Mouse (Mus musculus): ENCODE data around the gene Gabbr1. TPM values are rescaled to one million over a fixed set of nuclear protein-coding genes. Genes with fewer than 3 reads are reported as not detected.

Gabbr1 gene
- polyA plus RNA-seq, 1 experiment: 56.8 TPM

GRCm38 (mm10) chr17:37085545-37085944, 39.8 kb downstream of the Gabbr1 start:
- no peak for TF ChIP-seq CTCF (IDR thresholded peaks at IDR 0.05; ENCODE audit: borderline replicate concordance, insufficient read depth, low read length)
- no peak for TF ChIP-seq POLR2A (IDR thresholded peaks at IDR 0.05; ENCODE audit: low read depth, low read length)
- no peak overlapping the region for H3K4me3 ChIP-seq (ENCODE audit: insufficient read depth, low read length)
- no peak overlapping the region for H3K27ac ChIP-seq (ENCODE audit: insufficient read depth, low read length)
- H3K4me1 ChIP-seq (ENCODE audit: control insufficient read depth, insufficient read depth, low read length): no peaks in the 10 kb centered on the region

- Histone ChIP-seq H3K4me3 (ENCODE audit: insufficient read depth, low read length) (no peak within 1 kb of the TSS), H3K27ac (ENCODE audit: insufficient read depth, low read length) (no peak within 1 kb of the TSS), H3K4me1 (ENCODE audit: control insufficient read depth, insufficient read depth, low read length) (no peaks in the 10 kb centered on the region)
- TF ChIP-seq POLR2A (IDR thresholded peaks at IDR 0.05; ENCODE audit: low read depth, low read length) (no peak), CTCF (IDR thresholded peaks at IDR 0.05; ENCODE audit: borderline replicate concordance, insufficient read depth, low read length) (no peak)
Measured at GRCm38 (mm10) chr17:37088399-37088798, 42.6 kb downstream of the Gabbr1 start, which contains the start of gene Olfr90. TSS of gene Olfr90 (minus strand) at chr17:37088499.

GRCm38 (mm10) chr17:37092198-37092597, 46.4 kb downstream of the Gabbr1 start:
- TF ChIP-seq CTCF (IDR thresholded peaks at IDR 0.05; ENCODE audit: borderline replicate concordance, insufficient read depth, low read length) (no peak), POLR2A (IDR thresholded peaks at IDR 0.05; ENCODE audit: low read depth, low read length) (no peak)
- Histone ChIP-seq H3K4me1 (ENCODE audit: control insufficient read depth, insufficient read depth, low read length) (no peaks in the 10 kb centered on the region), H3K4me3 (ENCODE audit: insufficient read depth, low read length) (no peak overlapping the region), H3K27ac (ENCODE audit: insufficient read depth, low read length) (no peak overlapping the region)

- Histone ChIP-seq H3K4me3 (ENCODE audit: insufficient read depth, low read length) (no peak overlapping the region), H3K27ac (ENCODE audit: insufficient read depth, low read length) (no peak overlapping the region), H3K4me1 (ENCODE audit: control insufficient read depth, insufficient read depth, low read length) (no peaks in the 10 kb centered on the region)
- TF ChIP-seq POLR2A (IDR thresholded peaks at IDR 0.05; ENCODE audit: low read depth, low read length): no peak
Measured at GRCm38 (mm10) chr17:37093289-37093688, 47.5 kb downstream of the Gabbr1 start.

- Histone ChIP-seq H3K4me1 (ENCODE audit: control insufficient read depth, insufficient read depth, low read length) (no peaks in the 10 kb centered on the region), H3K27ac (ENCODE audit: insufficient read depth, low read length) (no peak within 1 kb of the TSS), H3K4me3 (ENCODE audit: insufficient read depth, low read length) (no peak within 1 kb of the TSS)
- TF ChIP-seq CTCF (IDR thresholded peaks at IDR 0.05; ENCODE audit: borderline replicate concordance, insufficient read depth, low read length) (no peak), POLR2A (IDR thresholded peaks at IDR 0.05; ENCODE audit: low read depth, low read length) (no peak)
Measured at GRCm38 (mm10) chr17:37098178-37098577, 52.4 kb downstream of the Gabbr1 start, which contains the start of gene Olfr91. TSS of gene Olfr91 (minus strand) at chr17:37098278.

GRCm38 (mm10) chr17:37119988-37120387, 74.2 kb downstream of the Gabbr1 start, which contains the start of gene Olfr92:
TSS of gene Olfr92 (minus strand) at chr17:37120088.
- no peak within 1 kb of the TSS for H3K4me3 ChIP-seq (ENCODE audit: insufficient read depth, low read length)
- TF ChIP-seq CTCF (IDR thresholded peaks at IDR 0.05; ENCODE audit: borderline replicate concordance, insufficient read depth, low read length) (no peak), POLR2A (IDR thresholded peaks at IDR 0.05; ENCODE audit: low read depth, low read length) (no peak)
- H3K4me1 ChIP-seq (ENCODE audit: control insufficient read depth, insufficient read depth, low read length): no peaks in the 10 kb centered on the region
- no peak within 1 kb of the TSS for H3K27ac ChIP-seq (ENCODE audit: insufficient read depth, low read length)

Other genes with a start within 250 kb of the Gabbr1 start
- not detected in 2 replicates for gene H2-M10.6, start 233.8 kb upstream of the Gabbr1 start, polyA plus RNA-seq (2011; ENCODE audit: insufficient read length, low read depth, missing spikeins)
- gene Trim26, start 208.8 kb upstream of the Gabbr1 start, polyA plus RNA-seq (2011; ENCODE audit: insufficient read length, low read depth, missing spikeins): 46.6 and 49.5 TPM in 2 replicates
- gene Trim15, start 178.8 kb upstream of the Gabbr1 start, polyA plus RNA-seq (2011; ENCODE audit: insufficient read length, low read depth, missing spikeins): not detected in 2 replicates
- not detected in 2 replicates for gene Trim10, start 176.4 kb upstream of the Gabbr1 start, polyA plus RNA-seq (2011; ENCODE audit: insufficient read length, low read depth, missing spikeins)
- not detected in 2 replicates for gene Trim40, start 155.8 kb upstream of the Gabbr1 start, polyA plus RNA-seq (2011; ENCODE audit: insufficient read length, low read depth, missing spikeins)
- not detected in 2 replicates for gene Trim31, start 147.8 kb upstream of the Gabbr1 start, polyA plus RNA-seq (2011; ENCODE audit: insufficient read length, low read depth, missing spikeins)
- 0.44 and 0.92 TPM in 2 replicates for gene Rnf39, start 103.0 kb upstream of the Gabbr1 start, polyA plus RNA-seq (2011; ENCODE audit: insufficient read length, low read depth, missing spikeins)
- 60.4 and 65.2 TPM in 2 replicates for gene Ppp1r11, start 94.2 kb upstream of the Gabbr1 start, polyA plus RNA-seq (2011; ENCODE audit: insufficient read length, low read depth, missing spikeins)
- gene Znrd1, start 87.4 kb upstream of the Gabbr1 start, polyA plus RNA-seq (2011; ENCODE audit: insufficient read length, low read depth, missing spikeins): 37.8 and 55.0 TPM in 2 replicates
- gene Znrd1as, start 87.4 kb upstream of the Gabbr1 start, polyA plus RNA-seq (2011; ENCODE audit: insufficient read length, low read depth, missing spikeins): 9.0 and 11.6 TPM in 2 replicates
- gene 2410137M14Rik, start 64.7 kb upstream of the Gabbr1 start, polyA plus RNA-seq (2011; ENCODE audit: insufficient read length, low read depth, missing spikeins): not detected in 2 replicates
- gene H2-M5, start 56.4 kb upstream of the Gabbr1 start, polyA plus RNA-seq (2011; ENCODE audit: insufficient read length, low read depth, missing spikeins): 0.51 and 1.1 TPM in 2 replicates
- gene Zfp57, start 44.8 kb upstream of the Gabbr1 start, polyA plus RNA-seq (2011; ENCODE audit: insufficient read length, low read depth, missing spikeins): 67.2 and 80.0 TPM in 2 replicates
- not detected in 2 replicates for gene Mog, start 22.6 kb upstream of the Gabbr1 start, polyA plus RNA-seq (2011; ENCODE audit: insufficient read length, low read depth, missing spikeins)
- not detected in 2 replicates for gene Olfr90, start 42.5 kb downstream of the Gabbr1 start, polyA plus RNA-seq (2011; ENCODE audit: insufficient read length, low read depth, missing spikeins)
- not detected in 2 replicates for gene Olfr91, start 52.3 kb downstream of the Gabbr1 start, polyA plus RNA-seq (2011; ENCODE audit: insufficient read length, low read depth, missing spikeins)
- gene Olfr92, start 74.1 kb downstream of the Gabbr1 start, polyA plus RNA-seq (2011; ENCODE audit: insufficient read length, low read depth, missing spikeins): not detected in 2 replicates
- gene Olfr93, start 115.5 kb downstream of the Gabbr1 start, polyA plus RNA-seq (2011; ENCODE audit: insufficient read length, low read depth, missing spikeins): not detected in 2 replicates
- not detected in 2 replicates for gene Ubd, start 147.9 kb downstream of the Gabbr1 start, polyA plus RNA-seq (2011; ENCODE audit: insufficient read length, low read depth, missing spikeins)
- gene Olfr94, start 155.0 kb downstream of the Gabbr1 start, polyA plus RNA-seq (2011; ENCODE audit: insufficient read length, low read depth, missing spikeins): not detected in 2 replicates
- gene Olfr95, start 167.2 kb downstream of the Gabbr1 start, polyA plus RNA-seq (2011; ENCODE audit: insufficient read length, low read depth, missing spikeins): not detected in 2 replicates
- not detected in 2 replicates for gene Olfr96, start 174.2 kb downstream of the Gabbr1 start, polyA plus RNA-seq (2011; ENCODE audit: insufficient read length, low read depth, missing spikeins)
- gene Olfr97, start 191.4 kb downstream of the Gabbr1 start, polyA plus RNA-seq (2011; ENCODE audit: insufficient read length, low read depth, missing spikeins): not detected in 2 replicates
- gene Olfr98, start 217.8 kb downstream of the Gabbr1 start, polyA plus RNA-seq (2011; ENCODE audit: insufficient read length, low read depth, missing spikeins): not detected in 2 replicates
- 5.3 and 5.7 TPM in 2 replicates for gene H2-M3, start 224.3 kb downstream of the Gabbr1 start, polyA plus RNA-seq (2011; ENCODE audit: insufficient read length, low read depth, missing spikeins)
- gene Olfr99, start 237.5 kb downstream of the Gabbr1 start, polyA plus RNA-seq (2011; ENCODE audit: insufficient read length, low read depth, missing spikeins): not detected in 2 replicates